Mouse (Mus musculus) cerebellum, adult 11 months (tissue): ENCODE measurements around the gene Gm3776.
A peak's percentile ranks its signal among the peaks of the same experiment; 100 is the strongest.
"Not testable (repeated sequence)": the region's sequence is repeated elsewhere in the genome, so short reads cannot be mapped to it uniquely, and the experiment has no call there.

Experiments
- DNase-seq: peaks from one replicate; pipeline ENCODE4 v3.0.0; 2022

Gm3776 gene

DNA sequence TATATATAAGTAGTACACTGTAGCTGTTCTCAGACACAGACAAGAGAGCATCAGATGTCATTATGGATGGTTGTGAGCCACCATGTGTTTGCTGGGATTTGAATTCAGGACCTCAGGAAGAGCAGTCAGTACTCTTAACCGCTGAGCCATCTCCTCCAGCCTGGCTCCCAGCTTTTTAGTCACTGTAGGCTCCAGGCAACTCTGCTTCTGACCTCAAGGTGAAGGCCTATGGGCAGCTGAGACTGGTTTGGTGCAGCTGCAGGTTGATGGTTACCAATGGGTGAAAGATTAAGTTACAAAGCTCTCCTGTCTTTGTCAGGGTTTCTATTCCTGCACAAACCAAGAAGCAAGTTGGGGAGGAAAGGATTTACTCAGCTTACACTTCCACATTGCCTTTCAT lies 36.8 kb downstream of the Gm3776 start:
- not testable (repeated sequence) for DNase-seq

DNA sequence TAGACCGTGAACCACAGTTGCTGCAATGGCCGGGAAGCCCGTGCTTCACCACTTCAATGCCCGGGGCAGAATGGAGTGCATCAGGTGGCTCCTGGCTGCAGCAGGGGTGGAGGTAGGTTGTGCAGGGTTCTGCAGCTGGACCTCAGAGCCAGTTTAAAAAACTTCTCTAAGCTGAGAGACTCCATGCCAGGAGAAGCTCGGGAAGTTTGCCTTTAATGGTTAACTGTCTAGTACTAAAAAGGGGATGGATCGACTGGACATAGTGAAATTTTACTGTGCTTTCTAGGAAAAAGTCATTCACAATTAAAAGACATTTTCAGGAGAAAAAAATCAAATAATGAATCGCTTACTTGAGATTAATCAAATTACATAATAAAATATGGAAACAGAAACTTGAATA lies 37.9 kb downstream of the Gm3776 start:
- not testable (repeated sequence) for DNase-seq

DNA sequence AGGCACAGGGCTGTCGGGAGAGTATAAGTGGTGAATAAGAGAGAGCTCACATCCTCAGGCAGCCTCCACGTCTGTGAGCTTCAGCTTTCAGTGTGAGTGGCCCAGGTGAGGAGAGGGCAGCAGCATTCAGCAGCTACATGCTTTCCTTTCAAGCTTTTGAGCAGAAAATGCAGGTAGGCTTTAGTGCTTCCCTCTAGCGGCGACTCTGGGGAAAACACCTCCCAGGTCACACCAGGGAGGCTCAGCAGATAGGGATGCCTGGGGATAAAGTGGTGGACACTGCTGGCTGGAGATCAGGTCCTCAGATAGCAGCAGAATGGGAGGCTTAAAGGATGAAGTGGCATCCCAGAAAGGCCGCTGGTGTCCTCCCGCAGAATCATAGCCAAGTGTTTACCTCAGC lies 39.2 kb downstream of the Gm3776 start:
- DNase-seq = peak; percentile 9

DNA sequence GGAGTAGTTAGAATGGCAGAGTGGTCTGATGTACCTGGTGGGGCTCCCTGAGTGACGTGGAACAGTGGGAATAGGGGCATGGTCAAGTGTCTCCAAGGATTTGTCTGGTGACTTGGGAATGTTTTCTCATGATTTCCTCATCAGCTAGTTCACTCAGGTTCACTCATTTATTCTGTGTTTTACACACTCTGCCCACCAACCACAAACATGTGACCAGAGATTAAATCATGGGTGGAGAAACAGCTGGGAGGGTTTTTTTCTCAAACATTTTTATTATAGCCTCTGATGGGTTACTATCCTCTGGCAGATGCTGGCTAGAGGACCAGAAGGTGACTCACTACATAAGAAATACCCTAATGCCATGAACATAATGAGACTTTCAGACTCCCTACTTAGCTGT lies 41.3 kb downstream of the Gm3776 start:
- no peak for DNase-seq

DNA sequence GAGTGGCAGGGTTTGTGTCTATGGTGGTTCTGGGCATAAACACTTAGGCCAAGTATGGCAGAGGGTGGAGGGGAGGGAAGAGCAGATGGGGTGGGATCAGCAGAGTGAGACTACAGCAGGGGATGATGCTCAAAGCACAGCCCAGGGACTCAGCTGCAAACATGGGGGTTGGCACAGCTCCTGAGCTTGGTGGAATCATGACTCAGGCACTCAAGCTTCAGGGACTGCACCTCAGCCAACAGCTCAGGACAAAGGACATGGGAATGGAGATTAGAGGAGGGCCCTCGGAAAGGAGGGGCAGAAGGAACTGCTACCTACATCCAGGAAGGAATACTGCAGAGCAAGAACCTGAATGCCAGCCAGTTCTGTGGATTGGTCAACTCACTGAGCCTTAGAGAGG lies 42.2 kb downstream of the Gm3776 start:
- DNase-seq = not testable (repeated sequence)

DNA sequence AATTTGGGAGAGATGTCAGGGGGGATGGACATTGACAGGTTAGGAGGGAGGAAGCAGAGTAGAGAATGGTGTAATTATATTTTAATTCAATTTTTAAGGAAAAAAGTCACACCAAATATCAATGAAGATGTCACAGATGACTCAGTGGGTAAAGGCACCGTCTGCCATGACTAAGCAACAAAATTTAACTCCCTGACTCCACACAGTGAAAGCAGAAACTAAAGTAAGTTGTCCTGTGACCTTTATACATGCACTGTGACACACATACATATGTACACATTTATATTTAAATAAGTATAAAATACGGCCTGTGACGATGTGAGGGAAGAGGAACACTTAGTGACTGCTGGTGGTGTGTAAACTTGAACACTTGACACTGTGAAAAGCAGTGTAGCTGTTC lies 51.2 kb downstream of the Gm3776 start:
- not testable (repeated sequence) for DNase-seq

DNA sequence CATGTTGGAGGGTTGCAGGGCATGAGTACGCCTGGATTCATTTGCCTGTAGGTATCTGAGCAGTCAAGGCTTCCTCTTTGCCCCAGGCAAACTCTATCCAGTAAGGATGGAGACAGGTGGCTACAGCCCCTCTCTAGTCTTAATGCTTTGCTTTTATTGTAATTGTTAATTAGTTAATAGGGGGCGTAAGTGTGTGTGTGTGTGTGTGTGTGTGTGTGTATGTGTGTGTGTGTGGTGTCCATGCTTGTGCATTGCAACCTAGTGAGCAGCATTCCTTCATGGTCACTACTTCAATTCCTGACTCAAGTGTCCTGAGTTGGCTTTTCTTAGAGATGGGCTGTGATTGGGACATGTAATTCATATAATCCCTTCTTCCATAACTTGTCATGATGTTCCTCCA lies 57.8 kb downstream of the Gm3776 start, which contains the start of gene Omt2a:
Gene Omt2a, minus strand, starts transcription at position 101 of the 400 bp plus-strand sequence.
- DNase-seq = no peak
